Mouse (Mus musculus) ES-E14 (cell line): ENCODE measurements at regions not wholly inside any gene's neighbourhood (a gene's known extent, or its start where the extent isn't known, plus 50 kb on each side); places are given as distances from the start of the nearest gene placed in this dataset.

Experiments used
- HCFC1 ChIP-seq: IDR thresholded peaks from 2 replicates; pipeline ENCODE4 v1.6.1; 2012; ENCODE audit warnings: low read length, inconsistent platforms, borderline replicate concordance; ENCODE audit not compliant: insufficient read depth
- MAFK ChIP-seq: IDR thresholded peaks from 2 replicates; pipeline ENCODE4 v1.6.1; 2014; ENCODE audit warnings: mild to moderate bottlenecking, low read depth, low read length, inconsistent platforms; ENCODE audit not compliant: insufficient read depth
- ZC3H11A ChIP-seq: IDR thresholded peaks from 2 replicates; pipeline ENCODE4 v1.6.1; 2012; ENCODE audit warnings: low read depth, mild to moderate bottlenecking, inconsistent platforms, low read length, borderline replicate concordance

DNA sequence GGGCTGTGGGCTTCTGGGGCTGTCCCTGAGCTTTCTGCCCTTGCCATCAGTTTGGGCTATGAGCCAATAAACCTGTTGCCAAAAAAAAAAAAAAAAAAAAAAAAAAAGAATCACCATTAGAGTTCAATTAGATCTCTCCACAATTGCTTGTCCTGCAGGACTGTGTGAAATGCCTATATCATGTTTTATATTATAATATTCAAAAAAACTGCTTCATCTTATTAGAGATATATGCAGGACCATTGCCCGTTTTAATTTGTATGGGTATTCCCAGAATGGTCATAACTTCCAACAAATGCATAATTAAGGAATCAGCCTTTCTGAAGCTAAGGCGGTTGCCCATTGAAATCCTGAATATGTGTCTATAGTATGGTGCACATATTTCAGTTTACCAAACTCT lies 264.6 kb downstream of the Tbx15 start:
- TF ChIP-seq ZC3H11A, result no peak
- TF ChIP-seq MAFK, result no peak
- no peak for TF ChIP-seq HCFC1
